Mouse (Mus musculus): ENCODE data around the gene Hist1h2ag. TPM values are rescaled to one million over a fixed set of nuclear protein-coding genes. Genes with fewer than 3 reads are reported as not detected.

Hist1h2ag gene
- total RNA-seq, 2 experiments from 2014 or later = 7.1 to 18.2 TPM

Small RNAs within 50 kb of the gene (microRNA-seq; reads per million reads assigned to microRNA genes)
- gene Gm26300 = 0 reads per million in 2 experiments
- gene Gm44390 = 0 reads per million in 2 experiments
- 0 reads per million in 2 experiments for gene Gm44486

Other genes with a start within 250 kb of the Hist1h2ag start
- gene Hist1h2bq, start 232.7 kb downstream of the Hist1h2ag start, total RNA-seq (2021) = 10 to 100 TPM; 42.6 to 56.9 TPM
- gene Hist1h2ao, start 232.5 kb downstream of the Hist1h2ag start, total RNA-seq (2021) = 10 to 100 TPM; 31.1 to 33.0 TPM
- gene Hist1h4m, start 231.2 kb downstream of the Hist1h2ag start, total RNA-seq (2021) = 100 to 1,000 TPM; 199 to 299 TPM
- 10 to 100 TPM; 21.0 to 38.5 TPM for gene Hist1h4n, start 210.7 kb downstream of the Hist1h2ag start, total RNA-seq (2021)
- 10 to 100 TPM; 16.2 to 31.8 TPM for gene Hist1h2ap, start 209.4 kb downstream of the Hist1h2ag start, total RNA-seq (2021)
- gene Hist1h2br, start 209.2 kb downstream of the Hist1h2ag start, total RNA-seq (2021) = 10 to 100 TPM; 42.1 to 57.8 TPM
- 1 to 10 TPM; 2.9 to 4.2 TPM for gene Zfp184, start 97.8 kb downstream of the Hist1h2ag start, total RNA-seq (2021)
- gene Pom121l2, start 61.8 kb downstream of the Hist1h2ag start, total RNA-seq (2021) = not detected
- gene Prss16, start 33.2 kb downstream of the Hist1h2ag start, total RNA-seq (2021) = under 1 TPM; 0.42 to 0.57 TPM
- 10 to 100 TPM; 22.3 to 38.6 TPM for gene Hist1h2ah, start 7.4 kb downstream of the Hist1h2ag start, total RNA-seq (2021)
- 10 to 100 TPM; 15.7 to 30.9 TPM for gene Hist1h2bk, start 7.1 kb downstream of the Hist1h2ag start, total RNA-seq (2021)
- 10 to 100 TPM; 64.2 to 71.4 TPM for gene Hist1h4i, start 1.6 kb downstream of the Hist1h2ag start, total RNA-seq (2021)
- gene Hist1h2bj, start 270 bp upstream of the Hist1h2ag start, total RNA-seq (2021) = 10 to 100 TPM; 15.1 to 18.5 TPM
- gene Vmn1r188, start 41.5 kb upstream of the Hist1h2ag start, total RNA-seq (2021) = not detected
- not detected for gene Vmn1r189, start 62.9 kb upstream of the Hist1h2ag start, total RNA-seq (2021)
- gene Vmn1r191, start 141.0 kb upstream of the Hist1h2ag start, total RNA-seq (2021) = not detected
- not detected for gene Vmn1r192, start 148.2 kb upstream of the Hist1h2ag start, total RNA-seq (2021)
- gene Vmn1r193, start 180.2 kb upstream of the Hist1h2ag start, total RNA-seq (2021) = not detected
- gene Vmn1r194, start 201.3 kb upstream of the Hist1h2ag start, total RNA-seq (2021) = not detected
- gene Vmn1r195, start 227.6 kb upstream of the Hist1h2ag start, total RNA-seq (2021) = not detected
- not detected for gene Vmn1r196, start 247.0 kb upstream of the Hist1h2ag start, total RNA-seq (2021)

Measured in layer of hippocampus, postnatal 25 days (tissue).